Mouse (Mus musculus) G1E (cell line): ENCODE results near the gene Zdhhc5.
A peak's percentile ranks its signal among the peaks of the same experiment; 100 is the strongest.

Source experiments
- CTCF ChIP-seq: IDR thresholded peaks from 2 replicates; pipeline ENCODE4 v1.5.1; 2012; ENCODE audit warnings: low read depth, low read length, inconsistent platforms, mixed read lengths
- GATA1 ChIP-seq: IDR thresholded peaks from 2 replicates; pipeline ENCODE4 v1.6.1; 2012; ENCODE audit warnings: borderline replicate concordance, low read length, inconsistent platforms, mixed read lengths
- GATA2 ChIP-seq: IDR thresholded peaks from 2 replicates; pipeline ENCODE4 v1.6.1; 2012; ENCODE audit warnings: low read depth, low read length, inconsistent platforms, borderline replicate concordance
- POLR2AphosphoS5 ChIP-seq: IDR thresholded peaks from 2 replicates; pipeline ENCODE4 v1.6.1; 2012; ENCODE audit warnings: low read depth, low read length, inconsistent platforms; ENCODE audit not compliant: insufficient replicate concordance
- TAL1 ChIP-seq: conservative IDR thresholded peaks from 2 replicates; pipeline ENCODE4 v1.6.1; 2012; ENCODE audit warnings: low read depth, low read length, inconsistent platforms, mixed read lengths

DNA sequence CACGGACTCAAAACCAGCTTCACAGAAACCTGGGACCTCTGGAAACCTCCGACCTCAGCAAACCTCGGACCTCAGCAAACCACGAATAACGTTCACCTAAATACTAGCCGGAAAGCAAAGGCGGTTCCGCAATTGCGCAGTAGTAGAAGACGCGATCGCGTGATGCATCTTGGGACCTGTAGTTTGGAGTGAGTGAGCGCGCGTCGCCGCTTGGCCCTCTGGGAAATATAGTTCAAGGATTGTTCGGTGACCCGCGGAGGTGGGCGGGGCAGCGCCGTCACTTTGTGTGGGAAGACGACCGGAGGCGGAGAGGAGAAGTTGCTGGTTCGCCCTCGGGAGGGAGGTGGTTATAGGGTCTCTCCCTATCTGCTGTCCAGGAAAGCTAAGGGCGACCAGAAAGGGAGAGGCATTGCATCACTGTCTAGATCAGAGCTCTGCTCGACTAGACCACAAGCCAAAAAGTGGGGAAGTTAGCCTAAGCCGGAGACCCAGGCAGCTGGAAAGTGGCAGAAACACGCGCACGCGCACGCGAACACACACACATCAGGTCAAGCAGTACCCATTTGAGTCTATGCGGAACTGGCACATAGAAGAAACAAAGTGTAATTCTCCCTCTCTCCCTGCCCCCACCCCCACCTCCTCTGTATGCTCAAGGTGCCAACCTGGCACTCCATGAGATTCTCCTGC is 12.3 kb upstream of the Zdhhc5 start, which contains the start of gene Clp1:
- TF ChIP-seq CTCF (no peak), POLR2AphosphoS5 (0 out of 2 replicates have a peak, but pooled peaks have one; percentile 39), TAL1 (no peak), GATA1 (no peak), GATA2 (no peak)
